Mouse (Mus musculus) mouse trophoblast stem cell (cell line): ENCODE results near the gene Ubiad1.

Experiments
- in situ Hi-C, 2 experiments: fragments of 300-500 bp; cut with MseI, MboI; formaldehyde crosslinking; loops; 2 replicates in 1 of 2; 3 replicates in 1 of 2; pipeline ENCODE4 v1.15.1; 2025

The Ubiad1 gene

DNA sequence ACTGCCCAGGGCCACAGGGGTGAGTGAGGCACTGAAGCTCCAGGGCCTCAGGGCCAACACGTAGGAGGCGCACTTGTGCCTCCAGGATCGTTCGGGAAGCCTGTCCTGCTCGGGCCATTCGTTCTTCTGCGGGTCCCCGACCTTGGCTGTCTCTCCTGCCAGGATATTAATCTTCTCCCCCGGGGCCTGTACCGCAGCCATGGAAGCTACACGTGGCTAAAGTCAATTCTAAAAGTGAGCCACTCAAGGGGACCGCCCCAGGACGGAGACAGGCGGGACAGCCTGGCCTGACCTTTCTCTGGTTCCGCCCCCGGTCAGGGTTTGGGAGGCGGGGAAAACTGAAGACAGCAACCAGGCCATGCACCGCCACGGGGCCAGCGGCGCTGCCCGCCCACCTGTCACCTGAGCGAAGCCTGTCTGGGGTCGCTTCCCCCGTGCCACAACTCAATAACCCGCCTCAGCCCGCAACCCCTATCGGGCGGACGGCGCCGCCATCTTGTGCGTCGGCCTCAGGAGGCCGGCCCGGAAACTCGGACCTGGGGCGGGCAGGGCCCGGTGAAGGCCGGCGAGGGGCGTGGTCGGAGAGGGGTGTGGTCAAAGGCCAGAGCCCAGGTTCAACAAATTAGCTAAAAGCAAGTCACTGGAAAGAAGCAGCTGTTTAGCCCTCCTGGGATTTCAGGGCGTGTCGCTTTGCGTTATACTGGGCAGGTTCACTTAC is at the start of gene Ubiad1:
Gene Ubiad1 (minus strand): TSS at position 522 of the 718 bp plus-strand sequence.
- in situ Hi-C loops = no loop called here

DNA sequence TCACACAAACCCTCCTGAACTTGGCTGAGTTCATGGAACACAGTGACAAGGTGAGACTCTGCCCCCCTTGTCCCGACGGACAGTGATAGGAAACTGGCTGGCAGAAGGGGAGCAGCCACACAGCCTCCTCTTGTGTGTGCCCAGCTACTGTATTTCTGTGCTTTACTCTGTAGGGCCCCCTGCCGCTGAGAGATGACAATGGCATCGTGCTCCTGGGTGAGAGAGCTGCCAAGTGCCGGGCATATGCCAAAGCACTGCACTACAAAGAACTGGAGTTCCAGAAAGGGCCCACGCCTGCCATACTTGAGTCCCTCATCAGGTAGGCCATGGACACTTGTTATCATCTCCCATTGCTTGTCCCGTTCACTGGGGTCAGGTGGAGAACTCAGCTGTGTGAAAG is 46.9 kb upstream of the Ubiad1 start:
- in situ Hi-C loops = no loop called here

DNA sequence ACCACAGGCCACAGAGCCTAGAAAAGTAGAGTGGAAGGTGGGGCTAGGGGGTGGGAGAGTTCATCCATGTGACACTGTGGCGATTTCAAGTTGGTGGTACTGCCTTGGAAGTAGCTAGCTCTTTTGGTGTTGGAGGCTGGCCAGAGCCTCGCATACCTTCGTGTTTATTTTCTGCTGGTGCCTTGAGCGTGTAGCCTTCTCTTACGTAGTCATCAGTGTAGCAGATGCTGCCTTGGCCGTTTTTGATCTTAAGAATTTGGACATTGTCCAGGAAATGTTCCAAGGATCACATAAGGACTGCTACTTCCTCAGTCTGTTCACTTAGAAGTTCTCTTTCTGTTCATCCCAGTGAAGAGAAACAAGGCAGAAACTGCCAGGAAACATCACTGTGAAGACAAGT is 45.9 kb upstream of the Ubiad1 start:
- in situ Hi-C loops = no loop called here

DNA sequence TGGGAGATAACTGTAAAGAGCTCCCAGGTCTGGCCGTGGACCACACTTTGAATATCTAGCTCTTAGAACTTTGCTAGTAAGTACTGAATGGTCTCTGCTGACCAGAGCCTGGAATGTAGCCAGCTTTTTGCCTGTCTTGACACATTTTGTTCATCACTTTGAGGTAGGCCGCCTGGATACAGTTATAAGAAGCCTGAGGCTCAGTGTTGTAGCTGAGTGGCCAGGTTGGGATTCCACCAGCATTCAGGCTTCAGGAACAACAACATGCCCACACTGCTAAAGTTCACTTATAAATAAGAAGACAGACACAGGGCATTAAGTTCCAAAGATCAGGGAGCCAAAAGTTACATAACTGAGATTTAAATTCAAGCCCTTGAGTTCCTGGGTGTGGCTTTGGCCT is 43.3 kb upstream of the Ubiad1 start:
- in situ Hi-C loops = no loop called here

DNA sequence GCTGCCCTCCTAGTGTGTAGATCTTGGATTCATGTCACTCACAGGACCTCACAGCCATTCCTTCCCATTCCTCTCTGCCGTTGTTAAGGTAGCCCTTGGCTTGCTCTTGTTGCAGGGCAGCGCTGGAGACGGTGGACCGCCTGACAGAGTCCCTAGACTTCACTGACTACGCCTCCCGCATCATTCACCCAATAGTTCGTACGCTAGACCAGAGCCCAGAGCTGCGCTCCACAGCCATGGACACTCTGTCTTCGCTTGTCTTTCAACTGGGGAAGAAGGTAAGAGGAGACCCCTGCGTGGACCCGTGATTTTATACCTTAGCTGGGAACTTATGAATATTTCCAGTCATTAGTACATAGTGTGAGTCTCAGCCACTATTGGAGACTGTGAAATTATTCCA is 39.9 kb upstream of the Ubiad1 start:
- in situ Hi-C loops = no loop called here

DNA sequence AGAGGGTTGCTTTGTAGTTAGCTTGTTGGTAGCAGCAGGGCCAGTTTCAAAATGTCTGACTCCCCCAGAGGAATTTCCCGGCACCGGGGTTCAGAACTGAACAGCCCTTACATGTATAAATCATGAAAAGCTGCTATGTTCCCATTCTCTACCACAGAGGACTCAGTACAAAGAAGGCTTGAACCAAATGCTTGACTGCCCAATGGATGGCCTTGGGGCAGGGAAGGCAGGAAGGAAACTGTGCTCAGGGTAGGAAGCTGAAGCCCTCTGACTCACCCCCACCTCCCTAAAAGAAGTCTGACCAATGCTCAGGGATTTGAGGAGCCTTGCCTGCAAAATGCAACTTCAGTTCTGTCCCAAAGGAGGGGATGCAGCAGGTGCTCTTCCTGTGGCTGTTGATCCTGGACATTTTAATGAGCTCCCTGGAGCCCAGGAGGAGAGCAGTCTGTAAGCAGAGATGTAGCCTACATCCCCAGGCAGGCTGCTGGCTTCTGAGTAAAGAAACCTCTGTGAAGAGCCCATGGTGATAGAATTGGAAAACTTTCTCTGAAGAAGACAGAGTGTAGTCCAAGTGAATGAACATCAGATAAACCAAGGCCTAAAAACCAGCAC is 37.1 kb upstream of the Ubiad1 start:
- in situ Hi-C loops = no loop called here

DNA sequence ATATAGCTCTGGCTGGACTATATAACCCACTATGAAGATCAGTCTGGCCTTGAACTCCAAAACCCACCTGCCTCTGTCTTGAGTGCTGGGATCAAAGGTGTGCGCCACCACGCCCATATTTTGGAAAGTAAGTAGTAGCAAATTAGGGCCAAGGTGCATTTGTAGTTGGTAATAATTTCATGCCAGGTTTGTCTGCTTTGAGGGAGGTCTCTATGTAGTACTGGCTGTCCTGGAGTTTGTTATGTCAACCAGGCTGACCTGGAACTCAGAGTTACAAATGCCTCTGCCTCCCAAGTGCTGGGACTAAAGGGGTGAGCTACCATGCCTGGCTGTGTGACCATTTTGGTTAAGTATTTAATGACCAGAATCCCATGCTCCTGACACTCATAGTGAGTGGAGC is 35.7 kb upstream of the Ubiad1 start:
- in situ Hi-C loops = no loop called here

DNA sequence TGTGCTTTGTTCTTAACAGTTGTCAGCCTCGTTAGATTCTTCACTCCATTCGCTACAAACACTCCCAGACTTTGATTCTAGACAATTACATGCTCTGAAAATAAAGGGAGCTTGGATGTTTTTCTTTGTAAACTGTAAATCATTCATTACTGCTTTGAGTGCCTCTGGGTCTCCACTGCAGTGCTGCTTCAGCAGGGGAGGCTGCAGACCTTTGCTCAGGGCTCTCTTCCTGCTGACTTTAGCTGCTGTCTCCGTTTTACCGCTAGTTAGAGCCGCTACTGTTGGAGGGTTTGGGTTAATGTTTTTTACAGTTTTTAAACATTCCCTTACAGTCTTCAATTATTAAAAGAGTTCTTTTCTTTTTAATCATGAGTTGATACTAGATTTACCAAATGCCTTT is 28.9 kb upstream of the Ubiad1 start:
- in situ Hi-C loops = no loop called here

DNA sequence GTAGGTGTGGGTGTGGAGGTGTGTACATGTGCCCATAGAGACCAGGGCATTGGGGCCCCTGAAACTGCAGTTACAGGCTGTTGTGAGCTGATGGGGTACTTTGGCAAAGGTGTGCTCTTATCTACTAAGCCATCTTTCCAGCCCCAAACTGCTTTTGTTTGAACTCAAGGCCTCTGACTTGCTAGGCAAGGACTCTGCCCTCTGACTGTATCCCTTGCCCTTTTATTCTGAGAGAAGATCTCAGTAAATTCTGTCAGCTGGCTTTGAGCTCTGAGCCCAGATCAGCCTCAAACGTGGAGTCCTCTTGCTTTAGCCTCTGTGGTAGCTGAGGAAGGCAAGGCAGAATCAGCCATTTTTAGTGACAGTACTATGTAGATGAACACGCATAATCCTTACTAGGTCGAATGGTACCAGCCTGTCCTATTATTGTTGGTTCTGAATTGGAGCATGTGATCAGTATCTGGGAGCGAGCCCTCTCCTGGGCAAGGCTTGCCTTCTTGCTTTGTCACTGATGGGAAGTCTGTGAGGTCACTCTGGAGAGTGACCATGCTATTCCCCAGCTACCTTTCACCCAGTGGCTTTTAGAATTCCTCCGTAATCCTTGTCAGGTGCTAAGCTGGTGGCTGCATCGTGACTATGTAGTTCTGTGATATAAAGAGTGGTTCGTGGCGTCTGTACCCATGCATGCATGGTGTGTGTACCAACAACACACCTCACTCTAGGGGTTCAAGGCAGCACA is 28.0 kb upstream of the Ubiad1 start:
- in situ Hi-C loops = no loop called here

DNA sequence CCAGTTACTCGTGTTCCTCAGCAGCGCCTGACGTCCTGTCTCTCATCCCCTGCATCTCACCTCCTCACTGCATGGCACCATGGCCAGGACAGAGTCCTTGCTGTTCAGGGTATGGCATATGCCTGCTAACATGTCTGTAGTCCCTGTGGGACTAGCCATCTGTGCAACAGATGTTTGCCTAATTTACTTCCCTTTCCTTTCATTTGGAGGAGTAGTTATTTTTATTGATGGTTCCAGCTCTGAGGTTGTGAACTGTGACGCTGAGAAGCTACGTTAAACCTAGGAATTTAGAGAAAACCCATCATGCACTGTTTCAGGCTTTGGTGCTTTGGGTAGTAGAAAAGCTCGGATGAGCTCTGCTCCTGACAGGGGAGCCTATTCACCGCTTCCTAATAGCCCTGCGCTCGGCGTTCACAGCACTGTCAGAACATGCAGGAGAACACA is 26.8 kb upstream of the Ubiad1 start:
- in situ Hi-C loops = no loop called here

DNA sequence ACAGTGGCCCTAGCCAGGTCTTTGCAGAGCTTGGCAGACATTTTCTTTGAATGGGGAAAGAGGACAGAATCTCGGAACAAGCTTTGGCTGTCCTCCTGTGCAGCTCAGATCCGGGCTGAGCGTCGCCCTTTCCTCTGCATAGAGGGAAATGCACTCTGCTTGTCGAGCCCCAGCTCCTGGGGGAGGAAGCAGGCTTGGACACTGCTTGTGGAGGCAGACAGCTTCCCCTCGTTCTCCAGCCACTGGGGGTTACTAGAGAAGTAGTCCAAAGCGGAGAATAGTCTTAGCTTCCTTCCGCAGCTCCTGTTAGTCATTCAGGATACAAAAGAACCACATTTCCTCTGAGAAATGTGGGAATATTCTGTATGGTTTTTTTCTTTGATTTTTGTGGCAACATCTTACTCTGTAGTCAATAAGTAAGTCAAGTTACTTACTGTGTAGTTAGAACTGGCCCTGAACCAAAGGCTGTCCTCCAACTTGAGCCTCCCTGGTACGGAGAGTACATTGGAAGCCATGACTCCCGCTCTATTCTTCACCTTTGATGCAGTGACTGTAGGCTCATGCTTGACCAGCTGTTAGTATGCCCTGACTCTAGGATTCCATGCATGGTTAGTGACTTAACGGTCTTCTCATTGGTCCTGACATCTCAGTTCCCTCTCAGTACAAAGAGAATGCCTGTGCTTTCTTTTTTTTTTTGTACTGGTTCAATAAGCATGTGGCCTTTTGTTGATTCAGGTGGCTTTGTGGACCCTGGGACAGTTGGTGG is 25.1 kb upstream of the Ubiad1 start:
- in situ Hi-C loops = no loop called here

GRCm38 (mm10) chr4:148468396-148468795 is 23.8 kb upstream of the Ubiad1 start:
- in situ Hi-C loops = no loop called here

DNA sequence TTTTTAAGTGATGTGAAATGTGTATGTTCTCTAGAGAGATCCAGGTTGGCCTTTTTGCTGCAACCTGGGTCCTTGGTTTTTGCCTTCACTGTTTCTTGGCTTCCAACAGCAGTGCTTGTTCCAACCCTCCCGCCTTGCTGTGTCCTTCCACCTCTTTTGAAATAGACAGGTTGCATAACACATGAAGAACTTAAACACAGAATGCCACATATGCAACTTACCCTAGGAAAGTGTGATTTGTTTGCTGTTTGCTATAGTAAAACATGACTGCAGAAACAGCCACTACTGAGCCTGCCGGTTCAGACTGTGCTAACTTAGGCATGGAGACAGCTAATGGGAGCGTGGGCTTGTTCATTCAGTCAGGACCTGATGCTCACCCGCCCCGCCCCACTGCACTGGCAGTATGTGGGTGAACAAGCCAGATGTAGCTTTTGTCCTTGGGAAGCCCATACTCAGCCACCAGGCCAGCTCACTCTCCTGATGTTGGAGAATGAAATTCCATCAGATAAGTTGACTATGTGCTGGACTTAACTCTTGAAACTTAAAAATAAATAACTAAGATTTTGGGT is 22.0 kb upstream of the Ubiad1 start:
- in situ Hi-C loops = no loop called here

- in situ Hi-C loops = no loop called here
These were observed 20.3 kb upstream of the Ubiad1 start for GRCm38 (mm10) chr4:148464869-148465268.

DNA sequence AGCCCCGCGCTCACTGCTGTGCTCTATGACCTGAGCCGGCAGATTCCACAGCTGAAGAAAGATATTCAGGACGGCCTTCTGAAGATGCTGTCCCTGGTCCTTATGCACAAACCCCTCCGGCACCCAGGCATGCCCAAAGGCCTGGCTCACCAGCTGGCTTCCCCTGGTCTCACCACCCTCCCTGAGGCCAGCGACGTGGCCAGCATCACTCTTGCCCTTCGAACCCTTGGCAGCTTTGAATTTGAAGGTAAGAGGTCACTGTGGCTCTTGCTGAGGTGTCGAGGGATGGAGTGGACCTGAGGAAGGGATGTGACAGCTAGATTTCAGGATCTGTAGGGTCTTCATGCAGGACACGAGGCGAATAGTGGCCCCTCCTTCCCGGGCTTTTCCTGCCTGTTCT is 19.7 kb upstream of the Ubiad1 start:
- in situ Hi-C loops = no loop called here

DNA sequence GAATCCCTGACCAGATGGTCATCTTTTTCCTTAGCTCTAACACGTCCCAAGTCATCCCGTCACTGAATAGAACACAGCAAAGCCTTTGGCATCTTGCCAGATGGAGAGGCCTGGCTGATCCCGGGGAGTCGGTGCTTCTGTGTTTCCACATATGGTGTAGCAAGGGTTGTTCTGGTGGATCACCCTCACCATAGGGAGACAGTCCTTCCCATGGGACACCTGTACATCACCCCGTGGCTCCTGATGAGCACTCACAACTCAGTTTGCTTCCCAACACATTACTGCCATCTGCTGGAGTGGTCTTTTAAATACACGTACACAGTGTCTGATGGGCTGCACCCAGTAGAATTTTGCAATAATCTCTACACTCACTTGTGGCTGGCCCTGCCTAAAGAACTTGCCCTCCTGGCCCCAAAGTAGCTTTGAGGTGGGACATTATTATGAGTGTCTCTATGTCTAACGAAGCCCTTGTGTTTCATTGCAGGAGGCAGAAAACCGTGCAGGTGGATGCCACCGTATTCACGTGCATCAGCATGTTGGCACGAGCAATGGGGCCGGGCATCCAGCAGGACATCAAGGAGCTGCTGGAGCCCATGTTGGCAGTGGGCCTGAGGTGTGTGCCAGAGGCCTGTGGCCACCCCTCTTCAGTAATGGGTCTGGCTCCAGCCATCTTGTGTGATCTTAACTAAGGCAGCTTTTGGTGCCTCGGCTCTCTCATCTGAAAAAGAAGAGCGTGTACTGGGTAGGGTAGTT is 18.8 kb upstream of the Ubiad1 start:
- in situ Hi-C loops = no loop called here

DNA sequence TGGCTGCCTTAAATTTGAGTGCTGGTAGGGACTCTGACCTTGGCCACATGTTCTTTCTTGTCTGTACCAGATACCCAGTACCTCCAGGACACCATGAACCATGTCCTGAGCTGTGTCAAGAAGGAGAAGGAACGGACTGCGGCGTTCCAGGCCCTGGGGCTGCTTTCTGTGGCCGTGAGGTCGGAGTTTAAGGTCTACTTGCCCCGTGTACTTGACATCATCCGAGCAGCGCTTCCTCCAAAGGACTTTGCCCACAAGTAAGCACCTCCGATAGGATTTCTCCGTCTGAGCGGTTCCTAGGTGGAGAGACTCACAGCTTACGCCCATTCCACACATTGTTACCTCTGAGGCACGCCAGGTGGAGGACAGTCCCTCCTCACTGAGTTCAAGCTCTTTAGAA is 18.1 kb upstream of the Ubiad1 start:
- in situ Hi-C loops = no loop called here

DNA sequence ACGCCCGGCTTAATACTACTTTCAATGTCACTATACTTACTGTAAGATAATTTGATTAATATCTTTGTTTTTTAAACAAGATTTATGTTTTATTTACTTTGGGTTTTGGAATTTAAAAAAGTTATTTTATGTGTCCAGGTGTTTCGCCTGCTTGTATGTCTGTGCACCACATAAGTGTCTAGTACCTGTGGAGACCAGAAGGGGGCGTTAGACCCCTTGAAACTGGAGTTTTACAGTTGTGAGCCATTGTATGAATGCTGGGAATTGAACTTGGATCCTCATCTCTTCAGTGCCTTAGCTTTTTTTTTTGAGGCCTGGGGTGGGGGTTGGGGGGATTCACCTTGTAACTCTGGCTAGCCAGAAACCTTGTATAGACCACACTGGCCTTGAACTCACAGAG is 17.2 kb upstream of the Ubiad1 start:
- in situ Hi-C loops = no loop called here

- in situ Hi-C loops = no loop called here
These were observed 16.2 kb upstream of the Ubiad1 start for GRCm38 (mm10) chr4:148460656-148461284.

- in situ Hi-C loops = no loop called here
These were observed 11.0 kb upstream of the Ubiad1 start for GRCm38 (mm10) chr4:148455477-148456025.
